Mouse (Mus musculus) heart, postnatal 14 days (tissue): ENCODE results near the gene Cpt1b. TPM values are rescaled to one million over a fixed set of nuclear protein-coding genes. Genes with fewer than 3 reads are reported as not detected.

Source experiments
- DNase-seq, 2 experiments: peaks; one replicate each; pipeline ENCODE4 v3.0.0; 2021 to 2022
- intact Hi-C: fragments of 180-260 bp; cut with DNase I; formaldehyde crosslinking; loops from one replicate; pipeline ENCODE4 v1.15.1; 2025
- total RNA-seq, 2 experiments: library from RNA; stranded (reverse); gene quantifications; 2 replicates each; pipeline ENCODE4 v1.2.3; 2021

The Cpt1b gene
- total RNA-seq, 2 experiments from 2014 or later, result 596 TPM

DNA sequence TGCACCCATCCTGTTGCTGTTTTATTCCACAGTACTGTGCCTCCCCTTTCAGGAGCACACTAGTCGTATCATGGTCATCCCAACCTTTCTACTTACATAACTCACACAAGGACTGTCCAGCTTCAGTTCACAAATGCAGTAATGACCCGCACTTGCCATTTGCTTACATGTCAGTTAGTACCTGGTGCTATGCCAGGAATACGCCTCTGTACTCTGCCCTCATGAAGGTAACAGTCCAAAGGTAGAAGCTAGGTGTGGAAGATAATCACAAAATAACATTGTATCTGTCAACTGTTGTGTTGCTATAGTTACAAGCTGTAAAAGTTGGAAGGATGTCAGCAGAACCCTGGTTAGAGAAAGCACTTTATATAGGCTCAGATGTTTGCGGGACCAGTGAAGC, 28.8 kb downstream of the Cpt1b start:
- intact Hi-C loops, result no loop called here
- DNase-seq, result no peak

DNA sequence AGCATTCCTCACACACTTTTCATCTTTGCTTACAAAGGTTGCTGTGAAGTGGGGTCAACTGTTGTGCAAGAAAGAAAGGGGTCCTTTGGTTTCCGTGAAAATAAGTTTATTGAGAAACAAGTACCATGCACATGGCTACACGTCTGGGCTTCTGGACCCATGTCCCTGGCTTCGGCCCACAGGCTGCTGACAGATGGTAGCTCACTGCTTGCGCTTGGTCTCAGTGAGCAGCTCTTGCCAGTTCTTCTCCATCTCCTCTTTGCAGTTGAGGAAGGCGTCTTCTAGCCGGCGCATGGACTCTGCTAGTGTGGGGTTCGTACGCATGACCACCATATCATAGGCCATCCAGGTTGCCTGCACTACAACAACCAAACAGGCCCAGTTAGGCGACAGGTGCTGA, 35.6 kb downstream of the Cpt1b start:
- intact Hi-C loops, result no loop called here
- no peak for DNase-seq

DNA sequence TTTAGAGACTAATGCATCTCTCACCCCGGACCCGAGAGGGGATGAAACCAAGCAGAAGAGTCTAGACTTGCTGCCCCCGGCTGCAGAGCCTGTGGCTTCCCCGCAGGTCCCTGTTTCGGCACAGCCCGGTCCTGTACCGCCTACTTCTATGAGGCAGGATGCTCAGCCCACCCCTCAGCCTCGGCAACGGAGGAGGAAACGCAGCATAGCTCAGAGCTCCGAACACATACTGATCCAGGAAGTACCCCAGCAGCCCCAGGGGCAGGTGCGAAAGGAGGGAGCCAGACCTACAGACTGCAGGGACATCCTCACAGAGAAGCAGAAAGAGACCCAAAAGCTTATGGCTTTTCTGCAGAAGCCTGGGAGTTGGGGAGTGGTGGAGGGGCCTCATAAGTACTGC, 38.5 kb downstream of the Cpt1b start:
- no peak for DNase-seq
- intact Hi-C loops, result no loop called here

DNA sequence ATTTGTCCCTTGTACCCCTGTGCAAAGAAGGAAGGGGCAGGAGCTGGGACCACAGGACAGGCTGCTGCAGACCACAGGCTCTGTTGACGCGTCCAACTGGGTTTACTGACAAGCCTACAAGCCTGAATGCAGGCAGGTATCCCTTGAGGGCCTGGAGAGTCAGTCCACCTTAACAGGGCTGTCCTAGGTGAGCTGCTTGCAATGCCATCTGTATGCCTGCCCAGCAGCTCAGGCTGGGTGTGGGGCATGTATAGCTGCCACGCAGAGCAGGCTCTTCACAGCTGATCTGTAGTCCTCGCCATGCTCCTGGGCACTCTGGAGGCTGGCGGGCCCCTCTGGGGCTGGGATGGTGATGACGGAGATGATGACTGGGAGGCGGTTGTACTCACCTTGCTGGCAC, 41.0 kb downstream of the Cpt1b start, which contains the start of gene Klhdc7b:
Klhdc7b (plus strand) TSS at position 301 of the 400 bp plus-strand sequence.
- DNase-seq, result no peak
- intact Hi-C loops, result no loop called here

DNA sequence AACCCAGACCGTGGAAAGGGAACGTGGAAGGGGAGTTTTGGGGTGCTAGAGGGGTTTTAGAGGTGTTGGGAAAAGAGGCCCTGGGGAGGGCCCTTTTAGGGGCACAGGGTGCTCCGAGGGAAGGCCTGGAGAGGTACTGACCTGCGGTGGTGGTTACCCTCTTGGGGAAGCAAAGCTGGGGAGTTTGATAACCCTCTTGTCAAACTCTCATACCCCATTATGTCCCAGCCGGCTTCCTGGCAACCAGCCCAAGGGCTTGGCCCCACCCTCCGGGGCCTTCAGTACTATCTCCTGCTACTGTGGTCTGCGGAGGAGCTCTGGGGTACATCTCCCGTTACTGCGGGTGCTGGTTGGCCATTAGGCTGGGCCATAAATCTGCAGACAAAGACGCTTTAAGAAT, 46.2 kb downstream of the Cpt1b start:
- intact Hi-C loops, result loop anchor here (2.0 to 5.0 kb wide), 2 partner anchors 49 to 88 kb away; partner anchors contain the start of genes C730034F03Rik, Chkb and Gm44502
- DNase-seq, result peak; percentile 37 to 42

DNA sequence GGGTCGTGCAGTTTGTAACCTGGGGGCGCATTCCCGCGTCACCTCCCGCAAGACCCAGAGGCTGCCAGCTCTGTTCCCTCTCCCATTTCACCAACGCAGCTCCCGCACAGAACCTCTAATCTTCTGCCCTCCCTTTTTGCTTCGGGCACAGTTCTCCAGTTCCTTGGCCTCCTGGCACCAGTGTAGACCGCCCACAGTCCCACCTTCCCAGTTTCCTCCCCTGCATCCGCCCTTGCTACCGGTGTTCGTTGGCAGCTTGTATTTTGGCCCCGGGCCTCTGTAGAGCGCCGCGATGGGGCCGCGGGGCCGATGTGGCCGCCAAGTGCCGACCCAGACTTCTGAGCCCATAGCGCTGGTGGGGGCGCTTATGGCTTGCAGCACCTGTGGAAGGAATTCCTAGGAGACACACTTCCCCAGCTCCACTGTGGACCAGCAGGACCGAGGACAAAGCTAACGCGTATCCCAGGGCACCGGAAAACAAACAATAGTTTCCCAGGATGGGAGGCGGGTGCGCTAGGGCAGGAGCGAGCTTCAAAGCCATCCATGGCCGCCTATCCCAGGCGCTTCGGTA, 46.7 kb downstream of the Cpt1b start, which contains the start of gene Odf3b:
Odf3b (minus strand) TSS at position 452 of the 571 bp plus-strand sequence.
- DNase-seq, result peak; percentile 48 to 52

DNA sequence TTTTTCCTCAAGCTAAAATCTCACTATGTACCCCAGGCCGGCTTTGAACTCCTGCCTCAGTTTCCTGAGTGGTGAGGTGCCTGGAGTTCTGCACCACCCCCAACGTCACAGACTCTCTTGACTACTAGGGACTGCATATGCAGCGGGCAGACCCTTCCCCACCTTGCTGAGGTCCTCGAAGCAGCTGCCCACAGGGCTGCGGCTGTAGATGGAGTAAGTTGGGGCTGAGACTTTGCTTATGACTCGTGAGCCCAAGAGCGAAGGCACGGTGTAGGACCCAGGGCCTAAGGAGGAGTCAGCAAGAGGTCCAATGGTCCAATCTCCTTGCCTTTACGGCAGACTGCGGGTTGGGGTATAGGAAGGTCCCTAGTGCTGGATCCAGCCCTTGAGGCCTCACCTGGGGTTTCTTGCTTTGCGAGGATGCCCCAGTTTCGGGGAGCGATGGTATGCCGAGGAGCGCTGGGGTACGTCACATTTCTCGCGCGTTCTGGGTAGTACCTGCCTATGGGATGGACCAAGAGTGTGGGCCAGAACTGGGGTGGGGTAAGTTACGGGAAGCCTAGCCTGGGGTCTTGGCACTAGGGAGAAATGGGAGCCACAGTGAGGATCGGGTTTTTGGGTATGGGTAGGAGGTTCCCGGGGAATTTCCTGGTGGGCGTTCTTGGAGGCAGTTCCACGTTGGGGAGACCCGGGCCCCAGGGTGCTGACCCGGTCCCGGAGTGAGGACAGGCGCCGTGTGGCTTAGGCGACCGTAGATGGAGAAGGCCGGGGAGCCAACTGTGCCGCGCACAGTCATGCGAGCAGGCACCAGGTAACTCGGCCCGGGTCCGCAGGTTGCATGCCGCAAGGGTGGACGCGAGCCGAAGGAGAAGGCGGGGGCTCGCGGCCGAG, 47.5 kb downstream of the Cpt1b start:
- intact Hi-C loops, result loop anchor here (2.0 to 5.0 kb wide), 2 partner anchors 51 to 89 kb away; partner anchors contain the start of genes C730034F03Rik, Chkb and Gm44502

More for the DNA sequence above, 46.7 kb downstream of the Cpt1b start, which contains the start of gene Odf3b:
- intact Hi-C loops, result loop anchor here (2.0 to 5.0 kb wide), 2 partner anchors 50 to 88 kb away; partner anchors contain the start of genes C730034F03Rik, Chkb and Gm44502

DNA sequence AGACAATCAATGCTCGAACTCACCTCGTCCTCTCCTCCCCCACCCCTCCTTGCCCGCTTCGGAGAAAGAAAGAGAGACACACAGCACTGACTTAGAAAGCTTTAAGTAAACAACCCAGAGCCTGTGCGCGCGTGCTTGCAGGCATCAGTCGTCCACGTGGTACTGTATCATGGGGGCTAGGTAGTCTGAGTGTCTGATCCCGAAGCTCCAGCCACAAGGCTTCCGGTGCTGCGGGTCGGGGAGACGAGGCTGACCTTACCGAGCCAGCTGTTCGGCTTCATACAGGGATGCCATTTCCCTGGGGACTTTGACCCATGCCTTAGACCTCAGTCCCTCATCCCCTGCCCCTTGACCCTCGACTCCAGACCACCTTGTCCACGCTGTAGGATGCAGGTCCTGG, 48.3 kb downstream of the Cpt1b start:
- DNase-seq, result no peak
- intact Hi-C loops, result loop anchor here (5.0 kb wide), 1 partner anchor 90 kb away; no protein-coding TSS in a partner anchor

More for the DNA sequence above, 47.5 kb downstream of the Cpt1b start:
- no peak for DNase-seq

DNA sequence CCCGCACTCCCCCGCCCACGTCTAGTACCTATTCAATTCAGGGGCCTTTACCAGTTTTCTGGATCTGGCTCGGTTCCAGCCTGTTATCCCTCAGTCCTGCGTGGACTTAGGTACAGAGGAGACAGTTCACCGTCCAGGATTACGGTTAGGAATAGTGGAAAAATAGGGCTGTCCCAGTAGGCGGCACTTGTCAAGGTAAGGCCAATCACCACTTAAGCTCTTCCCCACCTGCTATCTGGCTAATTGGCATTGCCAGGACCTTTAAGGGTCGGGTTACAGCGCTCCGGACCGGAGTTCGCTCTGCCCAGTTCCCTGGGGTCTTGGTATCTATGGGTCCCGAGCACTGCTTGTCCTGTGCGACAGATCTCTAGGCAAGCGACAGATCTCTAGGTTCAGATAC, 48.7 kb downstream of the Cpt1b start, which contains the start of gene Tymp:
Tymp (minus strand) TSS at position 83 of the 400 bp plus-strand sequence.
- intact Hi-C loops, result loop anchor here (5.0 kb wide), 1 partner anchor 90 kb away; no protein-coding TSS in a partner anchor
- DNase-seq, result no peak

DNA sequence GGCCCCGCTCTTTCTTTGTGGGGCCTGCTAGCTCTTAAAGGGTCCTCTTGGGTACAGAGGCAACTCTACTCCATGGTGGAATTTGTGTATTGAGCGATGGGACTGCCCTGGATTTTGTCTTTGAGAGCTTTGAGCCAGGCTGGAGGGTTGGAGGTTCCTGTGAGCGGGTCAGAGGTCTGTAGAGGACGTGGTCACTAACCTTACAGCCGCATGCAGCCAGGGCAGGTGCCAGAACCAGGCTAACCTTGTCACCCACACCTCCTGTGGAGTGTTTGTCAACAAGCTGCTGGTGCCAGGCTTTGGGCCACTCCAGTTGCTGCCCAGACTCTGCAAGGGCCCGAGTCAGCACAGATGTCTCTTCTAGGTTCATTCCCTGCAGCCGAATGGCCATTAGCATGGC, 49.6 kb downstream of the Cpt1b start:
- DNase-seq, result no peak
- intact Hi-C loops, result loop anchor here (5.0 kb wide), 1 partner anchor 91 kb away; no protein-coding TSS in a partner anchor

DNA sequence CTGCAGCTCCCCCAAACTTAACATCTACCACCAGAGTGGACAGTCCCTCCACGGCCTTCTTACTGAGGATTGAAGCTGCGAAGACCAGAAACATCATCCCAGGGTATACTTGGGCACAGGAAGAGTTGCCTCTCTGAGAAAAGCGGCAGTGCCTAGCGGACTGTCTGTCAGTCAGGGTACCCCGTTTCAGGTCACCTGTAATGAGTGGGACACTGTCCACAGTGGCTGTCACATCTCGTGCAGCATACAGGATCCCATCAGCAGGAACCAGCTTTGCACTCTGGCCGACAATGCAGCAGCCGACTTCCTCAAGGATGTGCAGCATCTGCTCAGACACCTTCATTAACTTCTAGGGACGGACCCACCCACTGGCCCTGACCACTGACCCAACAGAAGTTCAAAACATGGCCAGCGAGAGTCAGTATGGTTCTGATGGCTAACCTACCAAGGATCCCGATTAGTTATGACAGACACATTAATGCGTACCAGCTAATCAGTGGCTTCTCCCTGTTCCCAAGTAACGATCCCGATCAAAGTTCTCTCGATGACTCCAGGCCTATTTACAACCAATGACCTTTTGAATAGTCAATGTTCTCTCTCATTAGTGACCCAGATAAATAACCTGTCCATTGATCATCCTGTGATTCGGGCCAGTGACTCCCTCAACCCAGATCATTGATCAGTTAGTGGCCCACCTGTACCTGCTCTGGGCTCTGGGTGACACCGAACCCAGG, 50.7 kb downstream of the Cpt1b start:
- no peak for DNase-seq
- intact Hi-C loops, result loop anchor here (5.0 kb wide), 3 partner anchors 58 to 212 kb away; partner anchors contain the start of gene Sbf1

DNA sequence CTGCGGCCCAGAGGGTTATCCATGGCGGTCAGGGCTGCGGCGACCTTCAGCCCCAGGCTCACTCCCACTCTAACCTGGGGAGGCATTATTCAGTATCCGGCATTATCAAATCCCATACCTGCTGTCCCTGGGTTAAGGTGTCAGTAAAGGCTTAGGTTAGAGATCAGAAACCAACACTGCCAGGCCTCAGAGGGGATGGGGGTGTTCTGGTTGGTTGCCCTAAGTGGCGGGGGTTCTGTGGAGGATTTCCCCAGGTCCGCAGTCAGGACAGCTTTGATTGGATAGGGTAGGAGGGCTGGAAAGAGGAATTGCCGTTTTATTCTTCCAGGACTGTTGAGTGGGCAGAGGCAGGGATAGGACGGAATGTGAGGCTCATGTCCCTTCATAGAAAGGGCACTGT, 51.3 kb downstream of the Cpt1b start:
- DNase-seq, result no peak
- intact Hi-C loops, result loop anchor here (5.0 kb wide), 2 partner anchors 57 to 213 kb away; partner anchors contain the start of gene Sbf1

DNA sequence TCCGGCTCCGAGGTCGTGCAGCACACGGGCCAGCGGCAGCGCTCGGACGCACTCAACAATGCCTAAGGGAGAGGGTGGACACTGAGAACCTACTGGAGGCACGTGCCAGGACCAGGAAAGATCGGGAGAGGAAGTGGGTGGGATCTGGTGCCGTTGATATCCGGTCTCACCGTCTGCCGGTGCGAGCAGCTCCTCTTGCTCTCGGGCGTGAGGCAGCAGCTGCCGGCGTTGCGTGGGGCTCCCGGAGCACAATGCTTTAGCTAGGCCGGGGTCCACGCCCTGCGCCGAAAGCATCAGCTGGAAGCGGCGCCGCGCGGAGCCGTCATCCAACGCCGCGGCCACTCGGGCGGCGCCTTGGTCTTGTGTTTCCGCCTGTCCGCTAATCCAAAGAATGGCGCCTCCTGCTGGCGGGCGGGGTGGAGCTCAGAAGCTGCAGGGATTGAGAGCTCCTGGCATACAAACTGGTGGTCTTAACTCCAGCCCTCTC, 51.9 kb downstream of the Cpt1b start, which contains the start of gene Sco2:
Sco2 (minus strand) TSS at position 85 of the 487 bp plus-strand sequence.
- intact Hi-C loops, result loop anchor here (2.0 to 5.0 kb wide), 3 partner anchors 17 to 213 kb away; partner anchors contain the start of gene Sbf1
- DNase-seq, result peak; percentile 95 to 98

DNA sequence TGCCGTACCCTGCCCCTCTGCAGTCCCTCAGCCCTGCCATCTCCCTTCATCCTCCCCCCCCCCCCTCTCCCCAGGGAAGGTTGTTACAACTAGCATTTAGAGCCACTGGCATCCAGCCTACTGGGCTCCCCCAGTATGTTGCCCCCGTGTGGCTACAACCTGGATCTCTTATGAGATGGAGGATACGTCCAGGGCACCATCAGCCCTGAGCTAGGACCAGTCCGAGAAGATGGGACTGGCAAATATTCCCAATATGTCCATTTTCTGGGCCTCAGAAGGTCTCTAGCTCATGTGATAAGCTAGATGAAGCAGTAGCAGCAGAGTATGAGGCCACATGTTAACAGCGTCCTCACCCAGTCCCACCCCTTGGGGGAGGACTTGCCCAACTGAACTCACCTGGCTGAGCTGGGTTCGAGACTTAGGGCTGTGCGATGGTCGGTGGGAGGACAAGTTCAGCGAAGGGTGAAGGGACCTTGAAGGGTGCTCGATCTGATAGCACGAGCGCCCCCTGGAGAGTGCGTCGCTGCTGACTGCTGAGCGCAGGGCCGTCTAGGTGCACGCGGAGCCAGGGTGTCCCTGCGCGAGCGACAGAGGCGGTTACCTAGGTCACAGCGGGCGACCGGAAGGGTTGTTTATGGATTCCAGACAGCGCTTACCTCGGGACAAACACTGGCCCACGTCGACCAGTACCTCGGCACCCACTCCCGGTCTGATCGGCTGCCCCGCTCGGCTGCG, 52.5 kb downstream of the Cpt1b start:
- intact Hi-C loops, result loop anchor here (2.0 to 5.0 kb wide), 3 partner anchors 16 to 214 kb away; partner anchors contain the start of gene Sbf1
- DNase-seq, result peak; percentile 86 to 87

DNA sequence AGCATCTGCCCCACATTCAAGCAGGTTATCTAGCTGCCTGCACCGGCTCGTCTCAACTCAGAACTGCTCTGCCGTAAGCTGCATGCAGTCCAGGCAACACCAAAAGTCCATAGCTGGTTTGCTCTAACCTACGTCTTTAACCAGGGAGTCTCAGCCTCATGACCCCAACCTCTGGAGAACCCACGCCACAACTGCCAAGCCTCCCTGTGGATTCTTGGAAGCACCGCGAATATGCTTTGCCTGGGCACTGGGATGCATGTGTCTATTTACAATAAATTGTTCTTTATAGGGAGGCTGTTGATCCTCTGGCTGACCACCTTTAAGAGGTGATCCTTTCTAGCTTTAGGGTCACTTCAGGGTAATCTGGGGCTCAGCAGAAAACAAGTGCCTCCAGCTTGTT, 53.1 kb downstream of the Cpt1b start:
- no peak for DNase-seq
- intact Hi-C loops, result loop anchor here (2.0 to 5.0 kb wide), 3 partner anchors 16 to 215 kb away; partner anchors contain the start of gene Sbf1

DNA sequence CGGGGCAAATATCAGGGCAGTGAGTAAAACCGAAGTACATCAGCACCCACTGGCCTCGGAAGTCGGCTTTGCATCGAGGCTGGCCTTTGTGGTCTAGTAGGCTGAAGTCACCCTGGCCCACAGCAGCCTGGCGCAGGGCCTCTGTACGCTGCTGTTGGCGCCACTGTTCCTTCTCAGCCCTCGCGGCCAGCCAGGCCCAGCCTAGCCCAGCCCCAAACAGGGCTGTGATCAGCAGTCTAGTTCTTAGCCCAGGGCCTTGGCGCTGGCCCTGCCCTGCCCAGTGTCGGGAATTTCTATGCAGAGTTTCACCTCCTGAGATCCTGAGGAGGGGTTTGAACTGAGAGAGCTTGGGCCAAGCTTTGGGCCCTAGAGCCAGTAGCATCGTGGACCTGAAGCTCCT, 53.6 kb downstream of the Cpt1b start:
- no peak for DNase-seq
- intact Hi-C loops, result loop anchor here (2.0 to 5.0 kb wide), 3 partner anchors 15 to 215 kb away; partner anchors contain the start of gene Sbf1
